Mouse (Mus musculus): ENCODE data around the gene Pik3c2a.

Pik3c2a gene

DNA sequence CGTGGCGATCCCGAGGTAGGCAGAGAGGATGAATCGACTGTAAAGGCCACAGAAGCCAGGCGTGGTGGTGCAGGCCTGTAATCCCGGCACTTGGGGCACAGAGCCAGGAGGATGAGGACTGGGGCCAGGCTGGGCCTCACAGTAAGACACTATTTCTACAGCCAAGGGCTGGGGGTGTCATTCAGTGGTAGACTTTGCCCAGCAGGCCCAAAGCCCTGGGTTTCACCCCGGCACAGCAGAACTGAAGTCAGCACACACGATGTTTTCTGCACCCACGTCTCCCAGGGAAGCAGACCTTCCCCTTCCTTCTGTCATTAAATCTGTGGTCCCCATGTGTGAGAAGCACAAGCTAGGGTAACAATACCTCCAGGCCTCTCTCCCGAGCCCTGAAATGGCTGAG, 144.9 kb downstream of the Pik3c2a start:
- peak in 1 of 2 experiments; percentile 45 for DNase-seq (ENCODE audit: low spot score in 2 of 2)

- no peak for DNase-seq (ENCODE audit: low spot score in 2 of 2)
Observed at GRCm38 (mm10) chr7:116294961-116295360, 148.3 kb downstream of the Pik3c2a start.

- no peak for DNase-seq (ENCODE audit: low spot score in 2 of 2)
Observed at GRCm38 (mm10) chr7:116292377-116292776, 150.9 kb downstream of the Pik3c2a start.

DNA sequence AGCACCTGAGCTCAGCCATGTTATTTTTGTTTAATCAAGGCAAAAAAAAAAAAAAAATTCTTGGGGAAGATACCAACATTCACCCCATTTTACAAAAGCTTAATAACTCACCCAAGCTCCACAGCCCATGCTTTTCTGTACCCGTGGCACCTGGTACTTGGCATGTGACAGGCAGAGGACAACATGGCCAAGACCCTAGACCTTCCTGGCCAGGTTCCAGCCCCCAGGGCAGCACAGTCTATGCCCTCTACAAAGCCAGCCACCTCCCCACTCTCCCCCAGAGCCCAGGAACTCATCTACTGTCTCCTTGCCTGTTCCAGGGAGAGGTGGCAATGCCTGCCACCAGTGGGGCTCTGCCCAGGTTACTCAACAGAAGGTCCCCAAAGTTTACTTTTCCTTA, 152.7 kb downstream of the Pik3c2a start:
- DNase-seq (ENCODE audit: low spot score in 2 of 2) = no peak

DNA sequence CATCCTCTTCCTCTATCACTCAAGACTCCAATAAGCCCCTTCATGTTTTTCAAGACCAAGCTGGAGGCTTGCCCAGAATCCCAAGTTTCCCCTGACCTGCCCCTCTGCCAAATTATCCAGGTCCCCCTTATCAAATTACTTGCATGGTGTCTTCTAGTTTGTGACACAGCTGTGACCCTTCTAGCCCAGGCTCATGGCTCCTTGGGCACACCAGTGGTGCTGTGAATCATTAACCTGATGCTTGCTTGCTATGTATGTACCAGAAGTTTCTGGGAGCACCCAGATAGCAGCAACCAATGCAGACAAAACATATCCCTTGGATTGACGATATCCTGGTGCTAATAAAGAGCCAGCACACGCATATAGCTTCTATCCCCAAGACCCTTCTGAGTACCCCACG, 154.3 kb downstream of the Pik3c2a start:
- no peak for DNase-seq (ENCODE audit: low spot score in 2 of 2)

- no peak for DNase-seq (ENCODE audit: low spot score in 2 of 2)
Observed at GRCm38 (mm10) chr7:116287959-116288358, 155.3 kb downstream of the Pik3c2a start.
